Mouse (Mus musculus) limb, embryonic 10.5 days (tissue): Measurements from ENCODE around the gene Scaf8. TPM values are rescaled to one million over a fixed set of nuclear protein-coding genes. Genes with fewer than 3 reads are reported as not detected.
"Not testable (repeated sequence)": the region's sequence is repeated elsewhere in the genome, so short reads cannot be mapped to it uniquely, and the experiment has no call there.

Experiments used
- DNase-seq: peaks from one replicate; pipeline ENCODE4 v3.0.0-alpha.2; 2017; ENCODE audit warnings: low spot score
- H3K27ac ChIP-seq: fragments of 300-500 bp; sonication (generic); 2 replicates; pipeline ENCODE4 v1.5.1; 2016; ENCODE audit warnings: mild to moderate bottlenecking
- H3K27me3 ChIP-seq: fragments of 300-500 bp; sonication (generic); 2 replicates; pipeline ENCODE4 v1.6.1; 2016; ENCODE audit warnings: low read depth, mild to moderate bottlenecking; ENCODE audit not compliant: poor library complexity, severe bottlenecking
- H3K36me3 ChIP-seq: fragments of 300-500 bp; sonication (generic); 2 replicates; pipeline ENCODE4 v1.6.1; 2016; ENCODE audit warnings: mild to moderate bottlenecking, moderate library complexity
- H3K4me1 ChIP-seq: fragments of 300-500 bp; sonication (generic); 2 replicates; pipeline ENCODE4 v1.6.1; 2016
- H3K4me3 ChIP-seq: fragments of 300-500 bp; sonication (generic); 2 replicates; pipeline ENCODE4 v1.5.1; 2016; ENCODE audit warnings: mild to moderate bottlenecking, moderate library complexity
- H3K9me3 ChIP-seq: fragments of 300-500 bp; sonication (generic); replicated peaks from 2 replicates; pipeline ENCODE4 v1.6.1; 2016; ENCODE audit warnings: mild to moderate bottlenecking
- WGBS: fragments of 180-500 bp; shearing (Covaris S2); methylation state at CpG from one replicate; pipeline ENCODE4 v1.1.7; 2016; 5-methylcytosine and 5-hydroxymethylcytosine counted together
- polyA plus RNA-seq: library from polyadenylated mRNA; unstranded; fragments of >200 nt; fragmentation: Nextera tagmentation; extraction: Ambion mirVana; gene quantifications from 2 replicates; pipeline ENCODE4 v1.2.1, GENCODE M21; 2016

The Scaf8 gene
- polyA plus RNA-seq, 1 experiment from 2014 or later: 27.1 TPM

- Histone ChIP-seq H3K27ac (no peak overlapping the region), H3K27me3 (no peaks in the 10 kb centered on the region), H3K9me3 (no peaks in the 10 kb centered on the region), H3K4me1 (no peaks in the 10 kb centered on the region), H3K36me3 (no peaks in the 10 kb centered on the region), H3K4me3 (no peak overlapping the region)
- DNase-seq: no peak
- 58% methylated on average over 4 of the region's 4 CpGs for WGBS
Measured at GRCm38 (mm10) chr17:3092682-3093081, 22.1 kb upstream of the Scaf8 start.

DNA sequence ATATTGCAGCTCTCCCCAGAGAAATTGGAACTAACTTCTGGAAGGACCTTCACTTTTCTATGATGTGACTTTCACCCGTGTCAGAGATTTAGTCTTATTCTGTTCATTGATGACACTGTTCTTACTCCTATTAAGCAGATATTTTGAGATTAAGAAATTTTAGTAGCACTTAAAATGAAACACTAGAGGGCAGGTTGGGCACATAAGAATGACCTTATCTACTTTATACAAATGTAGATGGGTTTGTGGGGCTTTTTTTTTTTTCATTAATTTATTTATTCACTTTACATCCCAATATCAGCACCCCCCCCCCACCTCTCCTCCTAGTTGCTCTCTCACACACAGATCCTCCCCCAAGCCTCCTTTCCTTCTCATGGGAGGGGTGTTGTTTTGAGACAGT lies 15.5 kb upstream of the Scaf8 start:
- H3K4me3 ChIP-seq, DNase-seq, H3K27ac ChIP-seq, H3K27me3 ChIP-seq, H3K9me3 ChIP-seq, H3K4me1 ChIP-seq: not testable (repeated sequence)
- 82% methylated on average over 1 of the region's 1 CpGs for WGBS
- H3K36me3 ChIP-seq: peaks cover 11% of the 10 kb centered on the region

GRCm38 (mm10) chr17:3102336-3103165 lies 12.2 kb upstream of the Scaf8 start:
- H3K27me3 ChIP-seq: no peaks in the 10 kb centered on the region
- peaks cover 9% of the 10 kb centered on the region for H3K4me1 ChIP-seq
- H3K36me3 ChIP-seq: peaks cover 24% of the 10 kb centered on the region
- peak overlapping the region; percentile 64 for H3K27ac ChIP-seq
- H3K4me3 ChIP-seq: peak overlapping the region; percentile 48
- peak; percentile 79 for DNase-seq
- H3K9me3 ChIP-seq: no peaks in the 10 kb centered on the region
- WGBS: 6% methylated on average over 14 of the region's 14 CpGs

- WGBS: 89% methylated on average over 6 of the region's 6 CpGs
- no peak overlapping the region for H3K27ac ChIP-seq
- peaks cover 24% of the 10 kb centered on the region for H3K36me3 ChIP-seq
- peaks cover 9% of the 10 kb centered on the region for H3K4me1 ChIP-seq
- H3K27me3 ChIP-seq: no peaks in the 10 kb centered on the region
- no peaks in the 10 kb centered on the region for H3K9me3 ChIP-seq
- no peak overlapping the region for H3K4me3 ChIP-seq
- no peak for DNase-seq
Measured at GRCm38 (mm10) chr17:3104154-3104931, 10.4 kb upstream of the Scaf8 start.

DNA sequence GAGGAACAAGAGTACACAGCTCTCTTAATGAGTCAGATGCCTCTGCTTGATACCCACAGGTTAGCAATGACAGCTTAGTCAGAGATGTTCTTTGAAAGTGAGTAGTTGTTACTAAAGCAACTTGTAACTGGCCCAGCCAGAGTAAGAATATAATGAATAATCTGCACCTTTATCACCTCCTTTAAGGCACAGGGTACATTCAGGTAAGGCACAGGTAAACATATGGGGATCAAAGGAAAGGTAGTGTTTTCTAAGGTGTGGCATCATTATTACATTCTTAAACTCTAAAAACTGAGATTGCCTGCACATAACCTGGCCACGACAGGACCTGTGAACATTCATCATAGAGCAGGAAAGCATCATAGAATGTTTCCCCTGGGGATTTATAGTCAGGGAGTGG lies 9.8 kb upstream of the Scaf8 start:
- no peaks in the 10 kb centered on the region for H3K9me3 ChIP-seq
- no peak overlapping the region for H3K4me3 ChIP-seq
- H3K36me3 ChIP-seq: peaks cover 24% of the 10 kb centered on the region
- DNase-seq: no peak
- no peaks in the 10 kb centered on the region for H3K27me3 ChIP-seq
- peaks cover 9% of the 10 kb centered on the region for H3K4me1 ChIP-seq
- 88% methylated on average over 1 of the region's 1 CpGs for WGBS
- no peak overlapping the region for H3K27ac ChIP-seq

DNA sequence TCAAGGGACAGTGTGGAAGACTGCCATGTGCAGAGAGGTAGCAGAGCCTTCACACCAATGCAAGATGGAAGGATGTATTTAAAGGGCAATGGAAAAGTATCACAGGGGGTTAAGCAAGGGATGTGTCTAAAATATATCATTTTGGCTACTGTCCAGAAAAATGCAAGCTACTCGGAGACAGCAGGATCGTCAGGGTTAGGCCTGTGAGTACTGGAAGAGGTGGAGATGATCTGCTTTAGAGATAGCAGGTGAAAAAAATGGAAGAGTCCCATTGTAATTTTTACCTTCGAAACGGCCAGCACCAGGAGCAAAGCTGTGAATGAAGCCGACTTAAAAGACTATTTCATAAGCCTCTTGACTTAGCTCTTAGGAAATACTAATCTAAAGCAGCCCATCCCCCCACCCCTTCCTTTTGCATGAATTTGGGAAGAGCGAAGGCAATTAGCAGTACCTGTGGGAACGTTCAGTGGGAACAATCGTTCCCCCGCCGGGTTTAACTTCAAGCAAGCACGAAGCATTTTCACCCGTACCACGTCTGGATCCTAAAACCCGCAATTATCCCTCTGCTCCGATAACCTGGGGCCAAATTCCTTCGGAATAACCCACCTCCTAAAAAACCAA lies 925 bp upstream of the Scaf8 start:
- 3% methylated on average over 16 of the region's 16 CpGs for WGBS
- Histone ChIP-seq H3K36me3 (peaks cover 25% of the 10 kb centered on the region), H3K9me3 (no peaks in the 10 kb centered on the region), H3K4me1 (peaks cover 9% of the 10 kb centered on the region), H3K27me3 (no peaks in the 10 kb centered on the region), H3K4me3 (peak overlapping the region; percentile 87), H3K27ac (peak overlapping the region; percentile 98)
- DNase-seq: no peak

DNA sequence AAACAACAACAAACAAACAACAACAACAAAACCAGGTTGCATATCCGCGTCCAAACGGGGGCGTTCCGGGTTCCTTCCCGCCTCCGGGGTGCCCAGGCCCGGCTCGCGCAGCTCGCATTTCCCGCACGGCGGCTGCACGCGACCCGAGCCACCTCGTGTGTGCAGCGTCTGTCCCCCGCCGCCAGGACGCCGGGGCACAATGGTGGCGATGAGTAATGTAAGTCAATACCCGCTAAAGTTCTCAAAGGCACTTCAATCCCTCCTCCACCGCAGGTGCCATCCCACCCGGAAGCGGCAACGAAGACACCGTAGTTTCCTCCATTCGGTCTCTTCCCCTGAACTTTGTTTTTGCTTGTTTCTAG lies 433 bp upstream of the Scaf8 start:
- Histone ChIP-seq H3K4me3 (peak overlapping the region; percentile 87), H3K4me1 (peaks cover 9% of the 10 kb centered on the region), H3K27ac (peak overlapping the region; percentile 98), H3K27me3 (no peaks in the 10 kb centered on the region), H3K36me3 (peaks cover 28% of the 10 kb centered on the region), H3K9me3 (no peaks in the 10 kb centered on the region)
- under 1% methylated on average over 31 of the region's 31 CpGs for WGBS
- no peak for DNase-seq

- Histone ChIP-seq H3K27me3 (no peaks in the 10 kb centered on the region), H3K4me3 (peak overlapping the region; percentile 87), H3K27ac (peak overlapping the region; percentile 98), H3K9me3 (no peaks in the 10 kb centered on the region), H3K4me1 (peaks cover 9% of the 10 kb centered on the region), H3K36me3 (peaks cover 29% of the 10 kb centered on the region)
- WGBS: under 1% methylated on average over 47 of the region's 47 CpGs
- peak; percentile 75 for DNase-seq
Measured at GRCm38 (mm10) chr17:3115380-3115974, 705 bp downstream of the Scaf8 start.

DNA sequence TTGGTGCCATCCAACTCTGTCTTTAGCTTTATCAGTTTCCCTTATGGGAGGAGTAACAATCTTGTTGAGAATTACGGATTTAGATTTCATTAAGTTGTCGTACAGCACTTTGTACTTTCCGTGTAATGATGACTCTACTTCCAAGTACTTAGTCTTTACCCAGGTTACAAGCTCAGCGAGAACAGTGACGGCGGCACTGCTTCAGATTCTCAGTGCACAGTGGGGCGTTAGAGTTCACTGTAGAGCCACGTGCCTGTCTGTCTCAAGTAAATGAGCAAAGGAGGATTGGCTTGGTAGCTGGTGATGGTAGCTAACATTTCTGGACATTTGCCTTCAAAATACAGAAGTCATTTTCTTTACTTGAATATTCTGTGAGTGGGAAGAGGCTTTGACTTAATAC lies 6.2 kb downstream of the Scaf8 start:
- H3K4me1 ChIP-seq, H3K27ac ChIP-seq, H3K4me3 ChIP-seq, H3K9me3 ChIP-seq, DNase-seq, H3K27me3 ChIP-seq: not testable (repeated sequence)
- peaks cover 23% of the 10 kb centered on the region for H3K36me3 ChIP-seq
- WGBS: 87% methylated on average over 8 of the region's 8 CpGs

DNA sequence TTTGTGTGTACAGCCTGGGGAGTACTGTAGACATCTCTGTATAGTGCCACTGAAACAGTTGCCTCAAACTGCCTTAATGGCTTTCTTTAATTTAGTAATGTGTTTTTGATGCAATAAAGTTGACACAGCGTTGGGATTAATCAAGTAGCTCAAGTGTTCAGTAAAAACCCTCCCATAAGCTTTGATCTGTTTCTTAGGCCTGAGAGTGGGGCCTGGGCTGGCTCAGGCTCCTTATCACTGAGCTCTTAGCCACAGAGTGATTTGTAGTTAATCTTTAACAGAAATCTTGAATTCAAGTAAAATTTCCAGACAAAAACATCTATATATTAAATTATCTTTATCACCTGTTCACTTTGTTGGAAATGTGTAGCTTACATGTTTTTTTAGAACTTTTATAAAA lies 8.8 kb downstream of the Scaf8 start:
- WGBS: 73% methylated on average over 1 of the region's 1 CpGs
- not testable (repeated sequence) for H3K27ac ChIP-seq, DNase-seq, H3K4me1 ChIP-seq, H3K4me3 ChIP-seq, H3K9me3 ChIP-seq, H3K27me3 ChIP-seq
- peaks cover 24% of the 10 kb centered on the region for H3K36me3 ChIP-seq

GRCm38 (mm10) chr17:3128716-3129115 lies 13.9 kb downstream of the Scaf8 start:
- no peaks in the 10 kb centered on the region for H3K4me1 ChIP-seq
- no peak overlapping the region for H3K4me3 ChIP-seq
- WGBS: 92% methylated on average over 1 of the region's 1 CpGs
- peaks cover 61% of the 10 kb centered on the region for H3K36me3 ChIP-seq
- no peaks in the 10 kb centered on the region for H3K9me3 ChIP-seq
- no peak for DNase-seq
- no peaks in the 10 kb centered on the region for H3K27me3 ChIP-seq
- H3K27ac ChIP-seq: no peak overlapping the region

- Histone ChIP-seq H3K4me3 (no peak overlapping the region), H3K27ac (no peak overlapping the region), H3K4me1 (no peaks in the 10 kb centered on the region), H3K9me3 (no peaks in the 10 kb centered on the region), H3K36me3 (peaks cover 62% of the 10 kb centered on the region), H3K27me3 (no peaks in the 10 kb centered on the region)
- no peak for DNase-seq
- 90% methylated on average over 3 of the region's 3 CpGs for WGBS
Measured at GRCm38 (mm10) chr17:3129791-3130190, 15.0 kb downstream of the Scaf8 start.

DNA sequence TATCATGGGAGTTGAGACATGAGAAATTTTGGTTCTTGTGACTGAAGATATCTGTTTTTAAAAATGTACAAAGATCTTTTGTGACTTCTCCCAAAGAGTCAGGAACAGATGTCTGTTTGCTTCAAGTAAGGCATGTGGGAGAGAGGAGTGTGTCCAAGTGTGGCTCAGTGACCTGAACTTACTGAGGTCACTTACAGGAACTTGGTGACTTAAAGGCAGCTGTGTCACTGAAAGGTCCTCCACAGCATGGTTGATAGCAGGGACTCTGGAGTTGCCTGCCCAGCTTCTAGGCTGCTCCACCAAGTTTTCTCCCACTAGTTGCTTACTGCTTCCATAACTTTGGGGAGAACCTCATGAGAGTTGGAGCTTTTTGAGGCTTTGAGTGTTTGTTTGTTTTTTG lies 20.6 kb downstream of the Scaf8 start:
- H3K4me1 ChIP-seq: no peaks in the 10 kb centered on the region
- H3K27ac ChIP-seq: no peak overlapping the region
- no peak overlapping the region for H3K4me3 ChIP-seq
- no peaks in the 10 kb centered on the region for H3K9me3 ChIP-seq
- no peaks in the 10 kb centered on the region for H3K27me3 ChIP-seq
- DNase-seq: no peak
- peaks cover 54% of the 10 kb centered on the region for H3K36me3 ChIP-seq
